Mouse (Mus musculus) E14TG2a.4 (cell line): ENCODE measurements at regions not wholly inside any gene's neighbourhood (a gene's known extent, or its start where the extent isn't known, plus 50 kb on each side); places are given as distances from the start of the nearest gene placed in this dataset.

Experiments
- CTCF ChIP-seq: conservative IDR thresholded peaks from 2 replicates; pipeline ENCODE4 v1.5.1; 2014; ENCODE audit warnings: low read length
- NANOG ChIP-seq: IDR thresholded peaks from 2 replicates; pipeline ENCODE4 v1.6.1; 2014; ENCODE audit warnings: borderline replicate concordance, low read length, mixed read lengths

DNA sequence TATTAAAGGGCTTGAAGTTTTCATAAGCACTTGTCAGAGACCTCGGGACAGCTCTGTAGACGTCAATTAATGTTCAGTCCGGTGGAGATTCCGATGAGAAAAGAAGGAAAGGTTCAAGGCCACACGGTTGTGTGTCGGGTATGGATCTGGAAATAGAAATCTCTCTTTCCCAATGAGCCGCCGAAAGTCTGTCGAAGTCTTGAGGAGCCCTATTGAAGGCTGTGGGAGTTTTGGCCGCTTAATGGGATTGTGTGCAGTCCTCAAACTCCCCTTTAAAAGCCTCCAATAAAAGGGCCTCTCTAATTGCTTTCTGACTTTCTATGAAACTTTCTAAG, 92.0 kb upstream of the Dio3 start:
- TF ChIP-seq CTCF, result no peak
- TF ChIP-seq NANOG, result no peak
